8 mouse cellular contexts compared by ENCODE assay signal in genomic region chr19:10198723-10199122, GRCm38 (mm10). TPM values are rescaled to one million over a fixed set of nuclear protein-coding genes. Genes with fewer than 3 reads are reported as not detected.
A peak's percentile ranks its signal among the peaks of the same experiment; 100 is the strongest.
DNase-seq lines count a peak whose midpoint lies in the region; ATAC-seq and TF ChIP-seq lines count a peak whose summit lies in the region.

No protein-coding gene starts in this region.

- TF ChIP-seq EP300 in ES-Bruce4 (IDR thresholded peaks at IDR 0.05; ENCODE audit: insufficient read depth, low read depth, low read length): no peak

- H3K4me2 ChIP-seq in embryonic facial prominence, embryonic 11.5 days (ENCODE audit: low read depth, low read length): no peak overlapping the region

- no peaks in the 10 kb centered on the region for H3K9me3 ChIP-seq in ES-Bruce4 (replicated peaks; ENCODE audit: control insufficient read depth, insufficient read depth, low read length, poor library complexity, severe bottlenecking)
- H3K9me3 ChIP-seq in embryonic facial prominence, embryonic 11.5 days (replicated peaks; ENCODE audit: control insufficient read depth, low read length): no peaks in the 10 kb centered on the region

- H3K27ac ChIP-seq in ES-Bruce4 (ENCODE audit: insufficient read depth, low read length): no peak overlapping the region
- H3K27ac ChIP-seq in embryonic facial prominence, embryonic 11.5 days (replicated peaks; ENCODE audit: low read depth, low read length): no peak overlapping the region

- DNase-seq in adrenal gland, postnatal 14 days: peak; percentile 91
- peak; percentile 91 for DNase-seq in embryonic facial prominence, embryonic 11.5 days (ENCODE audit: low spot score)
- DNase-seq in heart, postnatal 10 days: peak; percentile 78 to 90
- peak; percentile 75 for DNase-seq in layer of hippocampus, adult 9-11 months
- DNase-seq in lung, postnatal 4 days: peak; percentile 75 to 85
- peak; percentile 84 to 89 for DNase-seq in right cerebral cortex, postnatal 10 days (ENCODE audit: low spot score in 2 of 2)
- DNase-seq in urinary bladder, postnatal 10 days (ENCODE audit: low spot score): peak; percentile 48

- no peak for TF ChIP-seq POLR2A in ES-Bruce4 (IDR thresholded peaks at IDR 0.05; ENCODE audit: insufficient read depth, low read length)

- 31% methylated on average over 3 of the region's 3 CpGs for WGBS in embryonic facial prominence, embryonic 11.5 days

- H3K4me1 ChIP-seq in ES-Bruce4 (ENCODE audit: control insufficient read depth, insufficient read depth, low read length): no peaks in the 10 kb centered on the region
- H3K4me1 ChIP-seq in embryonic facial prominence, embryonic 11.5 days (ENCODE audit: control insufficient read depth, insufficient read depth, low read length): no peaks in the 10 kb centered on the region

- TF ChIP-seq CTCF in ES-Bruce4 (IDR thresholded peaks at IDR 0.05; ENCODE audit: low read depth, low read length): peak; percentile 98

- no peak for ATAC-seq in embryonic facial prominence, embryonic 11.5 days (replicated peaks; ENCODE audit: insufficient number of reproducible peaks, low FRiP score, low TSS enrichment, low read depth)

- H3K27me3 ChIP-seq in ES-Bruce4 (ENCODE audit: control insufficient read depth, insufficient read depth, low read length, poor library complexity, severe bottlenecking): no peaks in the 10 kb centered on the region
- no peaks in the 10 kb centered on the region for H3K27me3 ChIP-seq in embryonic facial prominence, embryonic 11.5 days (ENCODE audit: control insufficient read depth, insufficient read depth, low read length)

- intact Hi-C loops in heart, postnatal 10 days (cut with DNase I): loop anchor here (2.0 to 5.0 kb wide), 2 partner anchors 198 to 286 kb away; partner anchors contain the start of genes Best1 and Rab3il1

- no peak overlapping the region for H3K4me3 ChIP-seq in ES-Bruce4 (ENCODE audit: low read depth, low read length)
- no peak overlapping the region for H3K4me3 ChIP-seq in embryonic facial prominence, embryonic 11.5 days (ENCODE audit: low read depth, low read length)

- no peak overlapping the region for H3K9ac ChIP-seq in ES-Bruce4 (ENCODE audit: low read depth, poor library complexity, severe bottlenecking)
- no peak overlapping the region for H3K9ac ChIP-seq in embryonic facial prominence, embryonic 11.5 days (replicated peaks; ENCODE audit: low read length)

- H3K36me3 ChIP-seq in ES-Bruce4 (ENCODE audit: control insufficient read depth, insufficient read depth, low read length, poor library complexity, severe bottlenecking): peaks cover 23% of the 10 kb centered on the region
- H3K36me3 ChIP-seq in embryonic facial prominence, embryonic 11.5 days (replicated peaks; ENCODE audit: control insufficient read depth, insufficient read depth, low read depth, low read length): peaks cover 18% of the 10 kb centered on the region

RNA-seq across cellular contexts. Expression of gene Tmem258, which starts 5.1 kb away (rescaled TPM):
- polyA plus RNA-seq in ES-Bruce4 (2011; ENCODE audit: insufficient read depth, insufficient read length, low read depth, missing spikeins): 290 and 300 TPM in 2 replicates
- 161 and 170 TPM in 2 replicates for total RNA-seq in adrenal gland, postnatal 14 days (2021)
- 344 and 377 TPM in 2 replicates for polyA plus RNA-seq in embryonic facial prominence, embryonic 11.5 days (2014; fragmentation: Nextera tagmentation; extraction: Ambion mirVana)
- total RNA-seq in heart, postnatal 10 days (2021): 100 to 1,000 TPM; 145 TPM

RNA-seq across cellular contexts. Expression of gene Fen1, which starts 5.2 kb away (rescaled TPM):
- 36.1 and 40.5 TPM in 2 replicates for polyA plus RNA-seq in ES-Bruce4 (2011; ENCODE audit: insufficient read depth, insufficient read length, low read depth, missing spikeins)
- 20.6 and 21.7 TPM in 2 replicates for total RNA-seq in adrenal gland, postnatal 14 days (2021)
- polyA plus RNA-seq in embryonic facial prominence, embryonic 11.5 days (2014; fragmentation: Nextera tagmentation; extraction: Ambion mirVana): 130 and 134 TPM in 2 replicates
- 10 to 100 TPM; 12.3 to 14.4 TPM for total RNA-seq in heart, postnatal 10 days (2021)

RNA-seq across cellular contexts. Expression of gene Fads1, which starts 16.0 kb away (rescaled TPM):
- 52.9 and 56.8 TPM in 2 replicates for polyA plus RNA-seq in ES-Bruce4 (2011; ENCODE audit: insufficient read depth, insufficient read length, low read depth, missing spikeins)
- total RNA-seq in adrenal gland, postnatal 14 days (2021): 324 and 362 TPM in 2 replicates
- polyA plus RNA-seq in embryonic facial prominence, embryonic 11.5 days (2014; fragmentation: Nextera tagmentation; extraction: Ambion mirVana): 125 and 130 TPM in 2 replicates
- 10 to 100 TPM; 34.7 to 35.7 TPM for total RNA-seq in heart, postnatal 10 days (2021)

RNA-seq across cellular contexts. Expression of gene Myrf, which starts 41.8 kb away (rescaled TPM):
- polyA plus RNA-seq in ES-Bruce4 (2011; ENCODE audit: insufficient read depth, insufficient read length, low read depth, missing spikeins): 15.0 and 15.9 TPM in 2 replicates
- total RNA-seq in adrenal gland, postnatal 14 days (2021): 2.6 and 4.7 TPM in 2 replicates
- polyA plus RNA-seq in embryonic facial prominence, embryonic 11.5 days (2014; fragmentation: Nextera tagmentation; extraction: Ambion mirVana): 2.4 and 2.6 TPM in 2 replicates
- 1 to 10 TPM; 5.7 to 9.1 TPM for total RNA-seq in heart, postnatal 10 days (2021)
